13 mouse cellular contexts compared by ENCODE assay signal in genomic region chr16:4413301-4413700, GRCm38 (mm10). TPM values are rescaled to one million over a fixed set of nuclear protein-coding genes. Genes with fewer than 3 reads are reported as not detected.
DNase-seq lines count a peak whose midpoint lies in the region; ATAC-seq and TF ChIP-seq lines count a peak whose summit lies in the region.
"Had no signal": no experiment of that assay in that cellular context is flagged by ENCODE, and none has a peak within 500 bp of the region (broad histone marks: within the 10 kb centered on the region; RNA-seq: fewer than 3 reads in every experiment).

No protein-coding gene starts in this region.

- WGBS in forebrain, embryonic 16.5 days: 41% methylated on average over 14 of the region's 14 CpGs
- WGBS in forebrain, embryonic 15.5 days: 43% methylated on average over 14 of the region's 14 CpGs
- 50% methylated on average over 14 of the region's 14 CpGs for WGBS in lung, postnatal 0 days
- WGBS in liver, embryonic 15.5 days (ENCODE audit: insufficient replicate concordance): 34% methylated on average over 14 of the region's 14 CpGs

- no peak for ATAC-seq in forebrain, embryonic 16.5 days
- no peak for ATAC-seq in forebrain, embryonic 15.5 days (replicated peaks)
- ATAC-seq in lung, postnatal 0 days: peak; percentile 35; the same call in 1 of the 2 replicates
- no peak for ATAC-seq in liver, embryonic 15.5 days (ENCODE audit: insufficient read depth)
- ATAC-seq: CD4-positive, CD25-positive, alpha-beta regulatory T cell, adult 4 months; intestine, postnatal 0 days had no signal

- H3K27me3 ChIP-seq in forebrain, embryonic 16.5 days (replicated peaks; ENCODE audit: control insufficient read depth, insufficient read depth, low read length): peaks cover under 1% of the 10 kb centered on the region; the same call in 1 of the 2 replicates
- no peaks in the 10 kb centered on the region for H3K27me3 ChIP-seq in forebrain, embryonic 15.5 days
- no peaks in the 10 kb centered on the region for H3K27me3 ChIP-seq in lung, postnatal 0 days (replicated peaks; ENCODE audit: insufficient read depth, low read length)
- peaks cover 6% of the 10 kb centered on the region; the same call in 1 of the 2 replicates for H3K27me3 ChIP-seq in liver, embryonic 15.5 days

- peaks cover 34% of the 10 kb centered on the region for H3K4me1 ChIP-seq in forebrain, embryonic 16.5 days (replicated peaks; ENCODE audit: control insufficient read depth, insufficient read depth, low read length)
- peaks cover 44% of the 10 kb centered on the region for H3K4me1 ChIP-seq in forebrain, embryonic 15.5 days
- peaks cover 20% of the 10 kb centered on the region; the same call in 1 of the 2 replicates for H3K4me1 ChIP-seq in lung, postnatal 0 days (ENCODE audit: insufficient read depth, low read depth, low read length)
- H3K4me1 ChIP-seq in liver, embryonic 15.5 days (replicated peaks): peaks cover 58% of the 10 kb centered on the region

- TF ChIP-seq EP300 in lung, postnatal 0 days (IDR thresholded peaks at IDR 0.05): no peak

- H3K4me2 ChIP-seq in forebrain, embryonic 16.5 days (ENCODE audit: low read length): peak overlapping the region; percentile 14; the same call in 1 of the 2 replicates
- H3K4me2 ChIP-seq in forebrain, embryonic 15.5 days (replicated peaks): no peak overlapping the region
- no peak overlapping the region for H3K4me2 ChIP-seq in lung, postnatal 0 days (replicated peaks; ENCODE audit: low read depth, low read length)
- peak overlapping the region; percentile 19; the same call in 1 of the 2 replicates for H3K4me2 ChIP-seq in liver, embryonic 15.5 days

- no peak overlapping the region for H3K4me3 ChIP-seq in forebrain, embryonic 16.5 days (replicated peaks; ENCODE audit: low read length)
- H3K4me3 ChIP-seq in forebrain, embryonic 15.5 days: no peak overlapping the region
- H3K4me3 ChIP-seq in lung, postnatal 0 days (ENCODE audit: low read depth, low read length): no peak overlapping the region
- no peak overlapping the region for H3K4me3 ChIP-seq in liver, embryonic 15.5 days (replicated peaks)
- H3K4me3 ChIP-seq: erythroblast, embryonic 14.5 days had no signal

- no peak overlapping the region for H3K9ac ChIP-seq in forebrain, embryonic 16.5 days (replicated peaks; ENCODE audit: low read depth, low read length)
- no peak overlapping the region for H3K9ac ChIP-seq in forebrain, embryonic 15.5 days (replicated peaks)
- no peak overlapping the region for H3K9ac ChIP-seq in lung, postnatal 0 days (replicated peaks; ENCODE audit: low read depth)
- no peak overlapping the region for H3K9ac ChIP-seq in liver, embryonic 15.5 days

- intact Hi-C loops in left cerebral cortex, postnatal 36 days (cut with DNase I): loop anchor here (10.0 kb wide), 1 partner anchor 132 kb away; the partner anchor contains the start of gene Srl

- H3K27ac ChIP-seq in forebrain, embryonic 16.5 days (ENCODE audit: low read length): no peak overlapping the region
- H3K27ac ChIP-seq in forebrain, embryonic 15.5 days (replicated peaks): no peak overlapping the region
- no peak overlapping the region for H3K27ac ChIP-seq in lung, postnatal 0 days (ENCODE audit: low read length)
- H3K27ac ChIP-seq in liver, embryonic 15.5 days (replicated peaks): no peak overlapping the region

- H3K9me3 ChIP-seq in forebrain, embryonic 16.5 days (ENCODE audit: control insufficient read depth, low read length): no peaks in the 10 kb centered on the region
- H3K9me3 ChIP-seq in forebrain, embryonic 15.5 days: no peaks in the 10 kb centered on the region
- no peaks in the 10 kb centered on the region for H3K9me3 ChIP-seq in lung, postnatal 0 days (ENCODE audit: low read length)
- no peaks in the 10 kb centered on the region for H3K9me3 ChIP-seq in liver, embryonic 15.5 days (replicated peaks)

- DNase-seq in lung, postnatal 0 days (ENCODE audit: low spot score): no peak
- no peak for DNase-seq in lung, postnatal 14 days
- peak; percentile 26 for DNase-seq in NIH3T3 (ENCODE audit: low read depth)
- DNase-seq in layer of hippocampus, postnatal 14 days (ENCODE audit: low spot score in 2 of 2): no peak
- no peak for DNase-seq in left cerebral cortex, postnatal 36 days (ENCODE audit: low spot score in 2 of 2)
- DNase-seq: cerebellum, adult 9-11 months; gastrocnemius, postnatal 10 days had no signal

- H3K36me3 ChIP-seq in forebrain, embryonic 16.5 days (ENCODE audit: control insufficient read depth, insufficient read depth): no peaks in the 10 kb centered on the region
- no peaks in the 10 kb centered on the region for H3K36me3 ChIP-seq in forebrain, embryonic 15.5 days
- H3K36me3 ChIP-seq in lung, postnatal 0 days (ENCODE audit: insufficient read depth, low read length): no peaks in the 10 kb centered on the region
- H3K36me3 ChIP-seq in liver, embryonic 15.5 days (replicated peaks): no peaks in the 10 kb centered on the region

- no peak for TF ChIP-seq CTCF in lung, postnatal 0 days (IDR thresholded peaks at IDR 0.05)

RNA-seq across cellular contexts. Expression of gene Adcy9, which starts 7.0 kb away (rescaled TPM):
- 2.5 and 2.8 TPM in 2 replicates for polyA plus RNA-seq in forebrain, embryonic 16.5 days (2015; fragmentation: Nextera tagmentation; extraction: Ambion mirVana)
- polyA plus RNA-seq in forebrain, embryonic 15.5 days (2015; fragmentation: Nextera tagmentation; extraction: Ambion mirVana): 2.6 and 2.7 TPM in 2 replicates
- 2.9 and 3.1 TPM in 2 replicates for polyA plus RNA-seq in lung, postnatal 0 days (2015; fragmentation: Nextera tagmentation; extraction: Ambion mirVana)
- 0.41 and 0.67 TPM in 2 replicates for polyA plus RNA-seq in liver, embryonic 15.5 days (2015; fragmentation: Nextera tagmentation; extraction: Ambion mirVana)
- total RNA-seq in layer of hippocampus, postnatal 14 days (2021): 10 to 100 TPM; 72.3 to 74.6 TPM
- 10 to 100 TPM; 72.5 to 78.6 TPM for total RNA-seq in left cerebral cortex, postnatal 36 days (2021)
- polyA plus RNA-seq: erythroblast, embryonic 14.5 days had no signal

Comparison
In these comparisons a context has a peak if more than half of its experiments do, and no peak if none do; other contexts are left out.
1. H3K4me2 ChIP-seq: peak in forebrain, embryonic 16.5 days (single experiment) and liver, embryonic 15.5 days (single experiment); none in forebrain, embryonic 15.5 days (single experiment) and lung, postnatal 0 days (single experiment).